Mouse (Mus musculus) kidney, embryonic 14.5 days (tissue): Measurements from ENCODE around the gene Lcp2. TPM values are rescaled to one million over a fixed set of nuclear protein-coding genes. Genes with fewer than 3 reads are reported as not detected.

Source experiments
- ATAC-seq: fragments of 200-750 bp; cut with Nextera tagmentation; 2 replicates; pipeline ENCODE4 v1.8.0; 2017; ENCODE audit warnings: moderate number of reproducible peaks, mild to moderate bottlenecking, moderate TSS enrichment, moderate library complexity; ENCODE audit not compliant: low FRiP score, low TSS enrichment
- H3K27ac ChIP-seq: fragments of 300-500 bp; sonication (generic); 2 replicates; pipeline ENCODE4 v1.5.1; 2014; ENCODE audit warnings: low read depth, mild to moderate bottlenecking, low read length, moderate library complexity, mixed read lengths
- H3K27me3 ChIP-seq: fragments of 300-500 bp; sonication (generic); 2 replicates; pipeline ENCODE4 v1.6.1; 2014; ENCODE audit warnings: mild to moderate bottlenecking, low read length; ENCODE audit not compliant: control insufficient read depth, insufficient read depth
- H3K36me3 ChIP-seq: fragments of 300-500 bp; sonication (generic); 2 replicates; pipeline ENCODE4 v1.6.1; 2014; ENCODE audit warnings: low read length, mixed read lengths; ENCODE audit not compliant: control insufficient read depth, insufficient read depth
- H3K4me1 ChIP-seq: fragments of 300-500 bp; sonication (generic); 2 replicates; pipeline ENCODE4 v1.6.1; 2014; ENCODE audit warnings: low read length, mixed read lengths; ENCODE audit not compliant: control insufficient read depth, insufficient read depth
- H3K4me2 ChIP-seq: fragments of 300-500 bp; sonication (generic); replicated peaks from 2 replicates; pipeline ENCODE4 v1.6.1; 2014; ENCODE audit warnings: low read depth, mild to moderate bottlenecking, low read length
- H3K4me3 ChIP-seq: fragments of 300-500 bp; sonication (generic); 2 replicates; pipeline ENCODE4 v1.5.1; 2014; ENCODE audit warnings: mild to moderate bottlenecking, low read length
- H3K9ac ChIP-seq: fragments of 300-500 bp; sonication (generic); 2 replicates; pipeline ENCODE4 v1.6.1; 2014; ENCODE audit warnings: low read depth, mild to moderate bottlenecking, low read length, moderate library complexity
- H3K9me3 ChIP-seq: fragments of 300-500 bp; sonication (generic); 2 replicates; pipeline ENCODE4 v1.6.1; 2016; ENCODE audit warnings: low read length; ENCODE audit not compliant: control insufficient read depth
- WGBS: fragments of 180-500 bp; shearing (Covaris S2); extraction: QIAGEN DNeasy Blood & Tissue Kit; methylation state at CpG from one replicate; pipeline ENCODE4 v1.1.7; 2014; 5-methylcytosine and 5-hydroxymethylcytosine counted together
- polyA plus RNA-seq: library from polyadenylated mRNA; unstranded; fragments of >200 nt; fragmentation: Nextera tagmentation; extraction: Ambion mirVana; gene quantifications from 2 replicates; pipeline ENCODE4 v1.2.1, GENCODE M21; 2014

The Lcp2 gene
- polyA plus RNA-seq, result 1.6 and 1.9 TPM in 2 replicates

- Histone ChIP-seq H3K36me3 (no peaks in the 10 kb centered on the region), H3K27me3 (no peaks in the 10 kb centered on the region), H3K27ac (no peak within 1 kb of the TSS), H3K4me2 (no peak within 1 kb of the TSS), H3K4me3 (no peak within 1 kb of the TSS), H3K4me1 (no peaks in the 10 kb centered on the region), H3K9me3 (no peaks in the 10 kb centered on the region), H3K9ac (no peak within 1 kb of the TSS)
- WGBS, result 87% methylated on average over 6 of the region's 6 CpGs
- ATAC-seq, result no peak
Observed at GRCm38 (mm10) chr11:34046767-34047541, at the start of gene Lcp2. Gene Lcp2 (plus strand): TSS chr11:34046920.

GRCm38 (mm10) chr11:33998244-33998643, 48.5 kb upstream of the Lcp2 start:
- Histone ChIP-seq H3K27ac (no peak overlapping the region), H3K4me1 (0 out of 2 replicates have a peak, but pooled peaks cover under 1% of the 10 kb centered on the region), H3K27me3 (no peaks in the 10 kb centered on the region), H3K9me3 (no peaks in the 10 kb centered on the region), H3K9ac (no peak overlapping the region), H3K4me3 (no peak overlapping the region), H3K4me2 (no peak overlapping the region), H3K36me3 (no peaks in the 10 kb centered on the region)
- no peak for ATAC-seq
- 65% methylated on average over 10 of the region's 10 CpGs for WGBS

GRCm38 (mm10) chr11:34000416-34000815, 46.3 kb upstream of the Lcp2 start:
- 82% methylated on average over 3 of the region's 3 CpGs for WGBS

GRCm38 (mm10) chr11:34001938-34002592, 44.7 kb upstream of the Lcp2 start:
- no peaks in the 10 kb centered on the region for H3K27me3 ChIP-seq
- no peaks in the 10 kb centered on the region for H3K9me3 ChIP-seq
- H3K4me3 ChIP-seq, result no peak overlapping the region
- no peak overlapping the region for H3K4me2 ChIP-seq
- no peaks in the 10 kb centered on the region for H3K4me1 ChIP-seq
- no peaks in the 10 kb centered on the region for H3K36me3 ChIP-seq
- no peak overlapping the region for H3K27ac ChIP-seq
- WGBS, result 11% methylated on average over 5 of the region's 5 CpGs
- ATAC-seq, result no peak
- H3K9ac ChIP-seq, result no peak overlapping the region

More at GRCm38 (mm10) chr11:34000416-34000815, 46.3 kb upstream of the Lcp2 start:
- Histone ChIP-seq H3K4me2 (no peak overlapping the region), H3K36me3 (no peaks in the 10 kb centered on the region), H3K27me3 (no peaks in the 10 kb centered on the region), H3K4me1 (no peaks in the 10 kb centered on the region), H3K9ac (no peak overlapping the region), H3K4me3 (no peak overlapping the region), H3K27ac (no peak overlapping the region), H3K9me3 (no peaks in the 10 kb centered on the region)
- no peak for ATAC-seq

- Histone ChIP-seq H3K4me2 (no peak overlapping the region), H3K27me3 (no peaks in the 10 kb centered on the region), H3K9ac (no peak overlapping the region), H3K4me3 (no peak overlapping the region), H3K9me3 (no peaks in the 10 kb centered on the region), H3K4me1 (no peaks in the 10 kb centered on the region), H3K27ac (no peak overlapping the region), H3K36me3 (no peaks in the 10 kb centered on the region)
- ATAC-seq, result no peak
- WGBS, result 72% methylated on average over 5 of the region's 5 CpGs
Observed at GRCm38 (mm10) chr11:34002593-34002965, 44.1 kb upstream of the Lcp2 start.

GRCm38 (mm10) chr11:34007616-34008015, 39.1 kb upstream of the Lcp2 start:
- no peak overlapping the region for H3K4me2 ChIP-seq
- H3K4me3 ChIP-seq, result no peak overlapping the region
- H3K27ac ChIP-seq, result no peak overlapping the region
- no peak overlapping the region for H3K9ac ChIP-seq
- no peak for ATAC-seq
- no peaks in the 10 kb centered on the region for H3K27me3 ChIP-seq
- no peaks in the 10 kb centered on the region for H3K9me3 ChIP-seq
- no peaks in the 10 kb centered on the region for H3K4me1 ChIP-seq
- 94% methylated on average over 2 of the region's 2 CpGs for WGBS
- no peaks in the 10 kb centered on the region for H3K36me3 ChIP-seq

GRCm38 (mm10) chr11:34008214-34008613, 38.5 kb upstream of the Lcp2 start:
- Histone ChIP-seq H3K27ac (no peak overlapping the region), H3K27me3 (no peaks in the 10 kb centered on the region), H3K4me1 (no peaks in the 10 kb centered on the region), H3K4me2 (no peak overlapping the region), H3K4me3 (no peak overlapping the region), H3K9ac (no peak overlapping the region), H3K36me3 (no peaks in the 10 kb centered on the region), H3K9me3 (no peaks in the 10 kb centered on the region)
- WGBS, result 85% methylated on average over 11 of the region's 11 CpGs
- no peak for ATAC-seq

- H3K27ac ChIP-seq, result no peak overlapping the region
- 0 out of 2 replicates have a peak, but pooled peaks have one; percentile 32 for ATAC-seq
Observed at GRCm38 (mm10) chr11:34008702-34009101, 38.0 kb upstream of the Lcp2 start.

More at GRCm38 (mm10) chr11:34008702-34009101, 38.0 kb upstream of the Lcp2 start:
- H3K36me3 ChIP-seq, result no peaks in the 10 kb centered on the region
- H3K9ac ChIP-seq, result no peak overlapping the region
- no peaks in the 10 kb centered on the region for H3K9me3 ChIP-seq
- no peak overlapping the region for H3K4me3 ChIP-seq
- no peaks in the 10 kb centered on the region for H3K4me1 ChIP-seq
- 45% methylated on average over 9 of the region's 9 CpGs for WGBS
- H3K27me3 ChIP-seq, result no peaks in the 10 kb centered on the region
- no peak overlapping the region for H3K4me2 ChIP-seq
